Mouse (Mus musculus) midbrain, postnatal 0 days (tissue): Measurements from ENCODE around the gene St7l. TPM values are rescaled to one million over a fixed set of nuclear protein-coding genes. Genes with fewer than 3 reads are reported as not detected.
"Not testable (repeated sequence)": the region's sequence is repeated elsewhere in the genome, so short reads cannot be mapped to it uniquely, and the experiment has no call there.

Experiments used
- ATAC-seq: fragments of 200-750 bp; cut with Nextera tagmentation; 2 replicates; pipeline ENCODE4 v1.8.0; 2017; ENCODE audit warnings: moderate number of reproducible peaks, mild to moderate bottlenecking, moderate TSS enrichment, moderate library complexity; ENCODE audit not compliant: low FRiP score
- DNase-seq: peaks from one replicate; pipeline ENCODE4 v3.0.0-alpha.2; 2015; ENCODE audit warnings: low spot score
- H3K27ac ChIP-seq: fragments of 300-500 bp; sonication (generic); 2 replicates; pipeline ENCODE4 v1.5.1; 2014; ENCODE audit warnings: low read depth, mild to moderate bottlenecking, low read length, mixed read lengths
- H3K27me3 ChIP-seq: fragments of 300-500 bp; sonication (generic); 2 replicates; pipeline ENCODE4 v1.6.1; 2014; ENCODE audit warnings: low read length, control low read depth, mixed read lengths; ENCODE audit not compliant: insufficient read depth
- H3K36me3 ChIP-seq: fragments of 300-500 bp; sonication (generic); 2 replicates; pipeline ENCODE4 v1.6.1; 2014; ENCODE audit warnings: low read length, control low read depth, mixed read lengths; ENCODE audit not compliant: insufficient read depth
- H3K4me1 ChIP-seq: fragments of 300-500 bp; sonication (generic); 2 replicates; pipeline ENCODE4 v1.6.1; 2014; ENCODE audit warnings: mild to moderate bottlenecking, control low read depth, antibody characterized with exemption, low read length, mixed read lengths; ENCODE audit not compliant: insufficient read depth
- H3K4me2 ChIP-seq: fragments of 300-500 bp; sonication (generic); 2 replicates; pipeline ENCODE4 v1.6.1; 2014; ENCODE audit warnings: low read depth, mild to moderate bottlenecking, low read length, mixed read lengths; ENCODE audit not compliant: poor library complexity, severe bottlenecking
- H3K4me3 ChIP-seq: fragments of 300-500 bp; sonication (generic); 2 replicates; pipeline ENCODE4 v1.5.1; 2014; ENCODE audit warnings: low read depth, mild to moderate bottlenecking, low read length, moderate library complexity
- H3K9ac ChIP-seq: fragments of 300-500 bp; sonication (generic); replicated peaks from 2 replicates; pipeline ENCODE4 v1.6.1; 2014; ENCODE audit warnings: mild to moderate bottlenecking, low read length, moderate library complexity, mixed read lengths; ENCODE audit not compliant: poor library complexity, severe bottlenecking
- H3K9me3 ChIP-seq: fragments of 300-500 bp; sonication (generic); 2 replicates; pipeline ENCODE4 v1.6.1; 2016; ENCODE audit warnings: low read length, control low read depth
- CTCF ChIP-seq: IDR thresholded peaks from 2 replicates; pipeline ENCODE4 v1.5.1; 2016; ENCODE audit warnings: antibody characterized with exemption, mild to moderate bottlenecking
- WGBS: fragments of 180-500 bp; shearing (Covaris S2); extraction: QIAGEN DNeasy Blood & Tissue Kit; methylation state at CpG from one replicate; pipeline ENCODE4 v1.1.7; 2014; 5-methylcytosine and 5-hydroxymethylcytosine counted together
- polyA plus RNA-seq: library from polyadenylated mRNA; unstranded; fragments of >200 nt; fragmentation: Nextera tagmentation; extraction: Ambion mirVana; gene quantifications from 2 replicates; pipeline ENCODE4 v1.2.1, GENCODE M21; 2015
- total RNA-seq: library from RNA; depleted of rRNA; stranded (reverse); fragments of >200 nt; gene quantifications from 2 replicates; pipeline ENCODE4 v1.2.3, GENCODE M21; 2014

The St7l gene
- total and polyA plus RNA-seq, 2 experiments from 2014 or later, result 33.6 to 34.5 TPM

DNA sequence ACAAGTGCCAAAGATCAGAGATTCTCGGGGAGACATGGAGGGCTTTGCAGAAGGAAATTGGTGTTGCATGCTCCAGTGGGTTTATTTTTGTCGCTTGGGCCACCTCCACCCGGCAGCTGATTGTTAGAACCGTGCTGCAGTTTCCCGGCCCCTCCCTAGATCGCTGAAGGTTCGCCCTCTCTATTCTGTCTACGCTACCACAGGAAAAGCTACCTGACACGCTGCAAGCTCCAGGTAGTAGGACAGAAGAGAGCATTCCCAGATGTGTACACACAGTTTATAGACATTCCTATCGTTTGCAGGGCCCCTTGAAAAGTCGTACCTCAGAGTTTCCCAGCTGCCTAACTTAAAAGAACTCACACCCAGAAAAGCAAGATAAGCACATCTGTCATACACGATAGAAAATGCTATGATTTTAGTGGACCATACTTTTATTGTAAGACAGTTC lies 1.6 kb downstream of the St7l start:
- Histone ChIP-seq H3K27me3 (no peaks in the 10 kb centered on the region), H3K36me3 (0 out of 2 replicates have a peak, but pooled peaks cover 2% of the 10 kb centered on the region), H3K4me3 (peak overlapping the region; percentile 98), H3K9me3 (no peaks in the 10 kb centered on the region), H3K9ac (peak overlapping the region; percentile 91), H3K4me2 (peak overlapping the region; percentile 83), H3K4me1 (peaks cover 17% of the 10 kb centered on the region; the same call in 1 of the 2 replicates), H3K27ac (peak overlapping the region; percentile 96)
- no peak for TF ChIP-seq CTCF
- DNase-seq (no peak), ATAC-seq (0 out of 2 replicates have a peak, but pooled peaks have one; percentile 1)
- WGBS, result 0% methylated on average over 12 of the region's 12 CpGs

DNA sequence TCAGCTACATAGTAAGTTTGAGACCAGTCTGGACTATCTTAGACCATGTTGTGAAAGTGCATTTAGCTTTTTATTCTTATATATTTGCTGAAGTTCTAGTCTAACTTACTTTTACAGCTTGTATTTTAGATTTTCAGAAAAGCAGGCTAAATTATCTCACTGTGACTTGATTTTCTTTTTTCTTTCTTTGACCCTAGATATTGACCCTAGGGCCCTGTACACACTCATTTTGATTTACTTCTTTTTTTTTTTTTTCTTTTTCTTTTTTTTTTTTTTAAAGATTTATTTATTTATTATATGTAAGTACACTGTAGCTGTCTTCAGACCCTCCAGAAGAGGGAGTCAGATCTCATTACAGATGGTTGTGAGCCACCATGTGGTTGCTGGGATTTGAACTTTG lies 2.9 kb downstream of the St7l start:
- ATAC-seq, H3K4me2 ChIP-seq, H3K27ac ChIP-seq, H3K9me3 ChIP-seq, H3K9ac ChIP-seq, DNase-seq, H3K27me3 ChIP-seq, H3K4me3 ChIP-seq: not testable (repeated sequence)
- Histone ChIP-seq H3K36me3 (peaks cover 12% of the 10 kb centered on the region; the same call in 1 of the 2 replicates), H3K4me1 (peaks cover 12% of the 10 kb centered on the region; the same call in 1 of the 2 replicates)

DNA sequence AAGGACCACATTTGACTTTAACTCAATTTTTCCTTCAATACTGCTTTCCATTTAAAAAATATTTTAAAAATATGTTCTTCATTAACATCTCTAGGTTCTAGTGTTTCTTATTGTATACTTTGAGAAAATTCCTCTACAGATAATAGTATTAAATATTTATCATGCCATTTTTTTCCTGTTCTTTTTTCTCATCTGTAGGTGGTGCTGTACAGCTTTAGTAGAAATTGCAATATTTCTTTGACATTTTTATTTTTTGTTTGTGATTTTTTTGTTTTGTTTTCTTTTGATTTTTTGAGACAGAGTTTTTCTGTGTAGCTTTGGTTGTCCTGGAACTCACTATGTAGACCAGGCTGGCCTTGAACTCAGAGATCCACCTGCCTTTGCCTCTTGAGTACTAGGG lies 5.8 kb downstream of the St7l start:
- Histone ChIP-seq H3K27ac (no peak overlapping the region), H3K9me3 (no peaks in the 10 kb centered on the region), H3K9ac (no peak overlapping the region), H3K4me2 (no peak overlapping the region), H3K4me3 (no peak overlapping the region), H3K27me3 (no peaks in the 10 kb centered on the region), H3K4me1 (peaks cover 3% of the 10 kb centered on the region; the same call in 1 of the 2 replicates), H3K36me3 (peaks cover 33% of the 10 kb centered on the region; the same call in 1 of the 2 replicates)
- DNase-seq, result no peak
- no peak for ATAC-seq
- TF ChIP-seq CTCF, result peak; percentile 57

DNA sequence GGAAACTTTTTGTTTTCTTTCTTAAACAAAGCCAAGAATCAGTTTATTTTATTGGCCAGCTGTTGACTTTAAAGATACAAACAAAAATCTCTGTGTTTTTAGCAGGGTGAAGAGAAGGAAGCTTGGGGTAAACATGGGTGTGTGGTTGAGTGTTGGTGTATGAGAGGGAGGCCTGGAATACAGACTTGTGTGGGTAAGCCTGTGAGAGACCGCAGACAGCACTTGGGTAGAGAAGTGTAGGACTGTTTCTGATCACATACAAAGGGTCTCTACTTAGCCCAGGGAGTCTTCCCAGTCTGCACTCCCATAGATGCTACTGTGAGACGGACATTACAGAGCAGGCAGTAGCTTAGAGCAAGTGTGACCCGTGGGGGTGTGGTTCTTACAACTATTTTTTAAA lies 24.8 kb downstream of the St7l start:
- Histone ChIP-seq H3K9ac (no peak overlapping the region), H3K27me3 (no peaks in the 10 kb centered on the region), H3K4me1 (no peaks in the 10 kb centered on the region), H3K4me3 (no peak overlapping the region), H3K9me3 (no peaks in the 10 kb centered on the region), H3K36me3 (peaks cover 24% of the 10 kb centered on the region; the same call in 1 of the 2 replicates), H3K27ac (no peak overlapping the region), H3K4me2 (no peak overlapping the region)
- DNase-seq (no peak), ATAC-seq (no peak)
- no peak for TF ChIP-seq CTCF
- 92% methylated on average over 3 of the region's 3 CpGs for WGBS

DNA sequence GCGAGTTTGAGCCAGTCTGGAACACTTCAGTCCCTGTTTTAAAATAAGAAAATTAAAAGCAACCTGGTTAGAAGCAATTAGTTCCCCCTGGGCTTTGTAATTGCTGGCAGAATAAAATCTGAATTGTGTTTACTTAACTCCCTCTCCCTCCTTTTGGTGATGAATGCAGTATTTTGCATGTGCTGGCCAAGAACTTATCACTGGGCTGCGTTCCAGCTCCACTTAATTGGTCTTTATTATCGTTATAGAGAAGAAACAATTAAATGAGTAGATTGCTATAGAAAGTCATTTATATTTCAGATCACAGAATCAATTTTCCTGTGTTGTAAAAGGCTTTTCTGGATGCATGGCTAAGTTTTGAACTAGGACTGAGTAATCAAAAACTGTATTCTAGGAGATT lies 32.3 kb downstream of the St7l start:
- WGBS, result 90% methylated on average over 3 of the region's 3 CpGs
- DNase-seq, result peak; percentile 21
- TF ChIP-seq CTCF, result no peak

DNA sequence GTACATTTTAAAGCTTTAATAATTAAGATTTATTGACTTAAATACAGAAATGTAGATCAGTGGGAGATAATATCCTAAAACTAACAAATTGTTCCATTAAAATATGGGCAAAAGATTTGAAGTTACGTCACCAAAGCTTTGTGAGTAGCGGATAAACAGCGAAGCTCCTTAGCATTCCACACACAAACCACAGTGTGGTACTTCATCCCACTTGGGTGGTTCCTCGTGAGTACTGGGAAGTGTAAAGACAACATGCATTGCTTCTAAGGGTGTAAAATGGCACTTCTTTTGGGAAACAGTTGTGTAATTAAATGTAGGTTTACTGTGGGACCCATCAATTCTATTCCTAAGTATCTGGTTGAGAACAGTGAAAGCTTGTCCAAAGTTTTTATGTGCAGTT lies 37.3 kb downstream of the St7l start:
- Histone ChIP-seq H3K4me2 (no peak overlapping the region), H3K36me3 (peaks cover 30% of the 10 kb centered on the region), H3K9me3 (no peaks in the 10 kb centered on the region), H3K4me3 (no peak overlapping the region), H3K27me3 (no peaks in the 10 kb centered on the region), H3K27ac (no peak overlapping the region), H3K4me1 (no peaks in the 10 kb centered on the region), H3K9ac (no peak overlapping the region)
- WGBS, result 96% methylated on average over 4 of the region's 4 CpGs
- no peak for TF ChIP-seq CTCF
- DNase-seq, result no peak
- no peak for ATAC-seq

More for the DNA sequence above, 32.3 kb downstream of the St7l start:
- no peak overlapping the region for H3K9ac ChIP-seq
- peaks cover 29% of the 10 kb centered on the region for H3K36me3 ChIP-seq
- no peaks in the 10 kb centered on the region for H3K9me3 ChIP-seq
- no peaks in the 10 kb centered on the region for H3K4me1 ChIP-seq
- H3K27ac ChIP-seq, result no peak overlapping the region
- H3K27me3 ChIP-seq, result no peaks in the 10 kb centered on the region
- no peak overlapping the region for H3K4me2 ChIP-seq
- H3K4me3 ChIP-seq, result no peak overlapping the region
- ATAC-seq, result no peak
